In genomic region chr9:112182738-112183137, GRCm38 (mm10) we compare ENCODE assay signal across 13 mouse cellular contexts. TPM values are rescaled to one million over a fixed set of nuclear protein-coding genes. Genes with fewer than 3 reads are reported as not detected.
"Had no signal": no experiment of that assay in that cellular context is flagged by ENCODE, and none has a peak within 500 bp of the region (broad histone marks: within the 10 kb centered on the region; RNA-seq: fewer than 3 reads in every experiment).

No protein-coding gene starts in this region.

- H3K4me3 ChIP-seq: limb, embryonic 15.5 days; midbrain, embryonic 10.5 days; myocyte; neural tube, embryonic 15.5 days had no signal

- DNase-seq: kidney, adult 2 months; kidney, postnatal 36 days; lung, adult 18-20 months; lung, postnatal 36 days; midbrain, embryonic 14.5 days; thymus, postnatal 36 days had no signal

- H3K27me3 ChIP-seq: neural tube, embryonic 15.5 days had no signal

- H3K27ac ChIP-seq: kidney, postnatal 0 days; limb, embryonic 15.5 days; midbrain, embryonic 10.5 days; neural tube, embryonic 15.5 days had no signal

- H3K36me3 ChIP-seq: limb, embryonic 15.5 days; midbrain, embryonic 10.5 days had no signal

- ATAC-seq: intestine, embryonic 16.5 days; lung, postnatal 0 days had no signal

- H3K9ac ChIP-seq: limb, embryonic 15.5 days; neural tube, embryonic 15.5 days had no signal

- H3K4me2 ChIP-seq: limb, embryonic 15.5 days; neural tube, embryonic 15.5 days had no signal

- H3K9me3 ChIP-seq: limb, embryonic 15.5 days; midbrain, embryonic 10.5 days; neural tube, embryonic 15.5 days had no signal

RNA-seq across cellular contexts. Expression of gene Arpp21, which starts 53.0 kb away (rescaled TPM):
- polyA plus RNA-seq: lung, postnatal 0 days had no signal
